Mouse (Mus musculus) Patski (cell line): ENCODE results near the gene Timm29. TPM values are rescaled to one million over a fixed set of nuclear protein-coding genes. Genes with fewer than 3 reads are reported as not detected.

ENCODE experiments used
- ATAC-seq: fragments of 100-300 bp; one replicate; pipeline ENCODE4 v1.8.0; 2021
- CTCF ChIA-PET: fragments of 350-600 bp; sonication (Branson Sonifier 250); formaldehyde crosslinking; loops from one replicate; lab custom pipeline; 2022; ENCODE audit warnings: inconsistent platforms; lab: Charles Lee
- POLR2A ChIA-PET: fragments of 350-600 bp; sonication (Branson Sonifier 250); formaldehyde crosslinking; loops from one replicate; lab custom pipeline; 2022; ENCODE audit warnings: antibody characterized with exemption, inconsistent platforms; lab: Charles Lee
- DNase-seq: peaks from one replicate; pipeline ENCODE4 v3.0.0-alpha.2; 2011; ENCODE audit warnings: low read depth, low spot score
- H3K27me3 ChIP-seq: fragments of 371-371 bp; one replicate; pipeline ENCODE4 v1.5.1; 2021
- CTCF ChIP-seq: fragments of 100-300 bp; IDR thresholded peaks from one replicate; pipeline ENCODE4 v1.5.1; 2021
- in situ Hi-C: fragments of 300-500 bp; cut with MboI; formaldehyde crosslinking; loops from 3 replicates; pipeline ENCODE4 v1.11.1; 2018; ENCODE audit warnings: low pct_unique_long_range_greater_than_20kb, mixed read lengths
- polyA plus RNA-seq: library from polyadenylated mRNA; unstranded; gene quantifications from one replicate; pipeline ENCODE4 v1.2.3, GENCODE M21; 2021

Timm29 gene
- polyA plus RNA-seq, result 38.9 TPM

DNA sequence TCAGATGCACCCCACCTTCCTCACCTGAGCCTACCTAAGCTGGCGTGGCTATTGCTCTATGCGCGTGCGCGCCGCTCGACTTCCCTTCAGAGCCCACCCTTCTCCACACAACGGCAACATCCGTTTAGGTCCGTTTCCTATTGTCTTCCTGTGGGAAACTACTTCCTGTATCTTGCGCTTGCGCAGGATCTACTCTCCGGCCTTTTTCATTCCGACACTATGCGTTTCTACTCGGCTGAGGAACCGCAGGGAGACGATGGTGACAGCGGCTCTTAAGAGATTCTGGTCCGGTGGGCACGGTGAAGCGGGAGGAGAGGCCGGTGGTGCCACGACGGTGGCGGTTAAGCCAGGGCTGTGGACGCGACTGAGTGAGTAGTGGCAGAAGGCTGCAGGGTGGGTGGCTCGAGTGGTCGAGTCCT, at the start of gene Timm29, which contains the start of gene Yipf2:
Timm29 (plus strand) TSS at position 20 of the 419 bp plus-strand sequence.
Yipf2 (minus strand) TSS at position 126 of the 419 bp plus-strand sequence.
- peak; percentile 68 for ATAC-seq
- CTCF ChIA-PET, result interaction anchor here (1.0 to 1.8 kb wide), 2 partner anchors 9 to 47 kb away, joined by 5 to 6 read pairs; no protein-coding TSS in a partner anchor
- H3K27me3 ChIP-seq, result no peaks in the 10 kb centered on the region
- peak; percentile 90 for DNase-seq
- TF ChIP-seq CTCF, result no peak
- in situ Hi-C loops, result loop anchor here (5.0 kb wide), 1 partner anchor 45 kb away; the partner anchor contains the start of gene Carm1
- POLR2A ChIA-PET, result interaction anchor here (0.8 kb wide), 1 partner anchor 10 kb away, joined by 5 read pairs; no protein-coding TSS in a partner anchor

- TF ChIP-seq CTCF, result no peak
- H3K27me3 ChIP-seq, result no peaks in the 10 kb centered on the region
- DNase-seq (no peak), ATAC-seq (peak; percentile 21)
- in situ Hi-C loops, result loop anchor here (5.0 kb wide), 1 partner anchor 47 kb away; the partner anchor contains the start of genes Timm29 and Yipf2
- POLR2A ChIA-PET, result interaction anchor here (1.0 to 1.2 kb wide), 2 partner anchors 11 to 36 kb away, joined by 3 to 4 read pairs; no protein-coding TSS in a partner anchor
- CTCF ChIA-PET, result interaction anchor here (0.7 to 1.3 kb wide), 8 partner anchors 10 to 56 kb away, joined by 3 to 6 read pairs (median 4); partner anchors contain the start of genes Timm29, Tmed1 and Yipf2
These were observed 47.1 kb upstream of the Timm29 start for GRCm38 (mm10) chr9:21545351-21545915.

- peak; percentile 87 for ATAC-seq
- ChIA-PET POLR2A (interaction anchor here (1.0 to 1.2 kb wide), 2 partner anchors 12 to 37 kb away, joined by 3 to 4 read pairs; no protein-coding TSS in a partner anchor), CTCF (interaction anchor here (0.7 to 1.3 kb wide), 9 partner anchors 9 to 73 kb away, joined by 3 to 6 read pairs (median 4); partner anchors contain the start of genes Timm29, Tmed1 and Yipf2)
- H3K27me3 ChIP-seq, result no peaks in the 10 kb centered on the region
- peak; percentile 96 for TF ChIP-seq CTCF
- DNase-seq, result peak; percentile 87
- in situ Hi-C loops, result loop anchor here (5.0 kb wide), 1 partner anchor 46 kb away; the partner anchor contains the start of genes Timm29 and Yipf2
These were observed 46.4 kb upstream of the Timm29 start for GRCm38 (mm10) chr9:21545916-21546788.

GRCm38 (mm10) chr9:21546789-21547074, 45.8 kb upstream of the Timm29 start, which contains the start of gene Carm1:
Gene Carm1 (plus strand): TSS chr9:21546894.
- ChIA-PET CTCF (interaction anchor here (0.7 kb wide), 1 partner anchor 74 kb away, joined by 3 read pairs; no protein-coding TSS in a partner anchor), POLR2A (no interaction called here)
- H3K27me3 ChIP-seq, result no peaks in the 10 kb centered on the region
- in situ Hi-C loops, result loop anchor here (5.0 kb wide), 1 partner anchor 46 kb away; the partner anchor contains the start of genes Timm29 and Yipf2
- ATAC-seq (no peak), DNase-seq (no peak)
- no peak for TF ChIP-seq CTCF

DNA sequence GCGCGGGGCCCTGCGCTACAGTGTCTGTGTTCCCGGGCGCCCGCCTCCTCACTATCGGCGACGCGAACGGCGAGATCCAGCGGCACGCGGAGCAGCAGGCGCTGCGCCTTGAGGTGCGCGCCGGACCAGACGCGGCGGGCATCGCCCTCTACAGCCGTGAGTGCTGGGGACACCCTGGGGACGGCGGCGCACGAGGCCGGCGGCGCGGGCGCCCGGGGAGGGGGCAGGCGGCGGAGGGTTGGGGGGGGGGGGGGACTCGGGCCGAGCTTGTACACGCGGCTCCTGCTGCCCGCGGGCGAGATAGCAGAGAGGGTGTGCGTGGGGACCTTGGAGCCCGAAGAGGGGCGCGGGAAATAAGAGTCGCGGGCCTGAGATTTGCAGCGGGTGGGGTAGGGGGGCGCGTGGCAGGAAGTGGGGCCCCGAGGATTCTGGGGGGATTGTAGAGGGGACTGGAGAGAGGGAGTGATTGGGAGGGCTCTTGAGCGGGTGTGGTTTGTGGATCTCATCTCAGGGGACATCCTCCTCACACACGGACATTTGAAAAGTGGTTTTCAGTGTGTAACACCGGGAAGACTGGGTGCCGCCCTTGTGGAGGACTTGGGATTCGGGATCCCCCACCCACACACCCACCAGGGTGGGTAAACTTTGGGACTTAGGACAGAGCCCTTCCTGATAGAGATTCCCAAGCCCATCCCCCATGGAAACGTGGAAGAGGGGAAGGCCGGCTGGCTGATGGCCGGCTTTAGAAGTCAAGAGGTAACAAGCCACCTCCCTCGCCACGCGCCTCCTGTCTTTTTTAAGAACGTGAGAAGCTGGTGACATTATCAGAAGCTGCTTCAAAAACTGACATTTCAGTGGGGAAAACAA, 45.2 kb upstream of the Timm29 start:
- H3K27me3 ChIP-seq, result no peaks in the 10 kb centered on the region
- ChIA-PET POLR2A (no interaction called here), CTCF (interaction anchor here (1.1 to 1.4 kb wide), 2 partner anchors 21 to 27 kb away, joined by 3 read pairs; no protein-coding TSS in a partner anchor)
- no peak for TF ChIP-seq CTCF
- ATAC-seq (peak; percentile 6), DNase-seq (no peak)
- in situ Hi-C loops, result loop anchor here (5.0 kb wide), 1 partner anchor 45 kb away; the partner anchor contains the start of genes Timm29 and Yipf2

DNA sequence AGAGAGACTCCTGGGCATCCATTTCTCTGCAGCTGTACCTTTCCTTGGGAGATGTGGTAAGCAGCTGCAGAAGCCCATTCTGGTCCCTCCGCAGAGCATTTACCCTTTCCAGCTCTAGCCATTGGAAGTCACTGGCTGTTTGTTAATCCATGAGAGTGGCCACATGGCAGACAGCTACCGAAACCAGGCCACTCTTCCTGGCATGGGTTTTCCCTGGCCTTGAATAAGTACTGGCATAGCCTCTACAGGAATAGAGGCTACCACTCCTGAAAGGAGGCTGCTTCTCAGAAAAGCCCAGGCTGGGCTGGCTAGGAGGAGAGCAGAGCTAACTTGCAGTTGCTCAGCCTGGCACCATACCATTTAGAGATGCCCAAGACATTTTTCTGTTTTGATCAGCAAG, 41.5 kb upstream of the Timm29 start:
- ChIA-PET POLR2A (interaction anchor here (0.6 to 0.7 kb wide), 3 partner anchors 12 to 226 kb away, joined by 3 to 4 read pairs (median 3); no protein-coding TSS in a partner anchor), CTCF (interaction anchor here (1.5 to 2.0 kb wide), 2 partner anchors 8 to 17 kb away, joined by 4 to 5 read pairs; no protein-coding TSS in a partner anchor)
- no peak for TF ChIP-seq CTCF
- in situ Hi-C loops, result no loop called here
- DNase-seq, result no peak
- no peak for ATAC-seq
- no peaks in the 10 kb centered on the region for H3K27me3 ChIP-seq

DNA sequence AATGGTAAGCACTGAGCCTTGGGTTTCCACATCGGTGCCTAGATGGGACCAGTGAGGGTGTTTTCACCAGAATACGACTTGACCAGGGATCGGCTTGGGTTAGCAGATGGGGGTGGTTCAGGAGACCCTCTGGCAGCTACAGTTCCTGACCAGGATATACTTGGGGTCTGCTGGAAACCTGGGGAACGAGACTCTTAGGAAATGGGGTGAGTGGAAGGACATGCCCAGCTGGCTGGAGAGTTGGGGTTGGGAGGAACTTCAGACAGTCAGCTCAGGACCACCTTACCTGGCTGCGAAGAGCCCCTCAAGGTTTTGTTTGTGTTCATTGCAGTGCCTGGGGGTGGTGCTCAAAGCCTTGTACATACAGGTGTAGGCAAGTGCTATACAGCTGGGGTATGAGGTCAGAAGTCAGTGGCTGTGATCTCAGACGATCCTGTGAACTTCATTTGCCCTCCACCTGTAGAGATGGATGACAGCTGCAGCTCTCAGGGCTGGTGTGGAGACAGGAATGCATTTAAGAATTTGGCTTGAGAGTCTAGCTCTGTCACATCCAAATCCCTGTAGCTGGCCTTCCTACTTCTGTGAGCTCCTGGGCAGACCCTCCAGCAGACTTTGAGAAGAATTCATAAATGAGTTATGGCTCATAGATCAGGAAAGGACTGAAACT, 38.8 kb upstream of the Timm29 start:
- POLR2A ChIA-PET, result no interaction called here
- no peak for DNase-seq
- in situ Hi-C loops, result no loop called here
- H3K27me3 ChIP-seq, result no peaks in the 10 kb centered on the region
- ATAC-seq, result no peak
- TF ChIP-seq CTCF, result no peak
- CTCF ChIA-PET, result interaction anchor here (1.5 to 2.3 kb wide), 2 partner anchors 10 to 48 kb away, joined by 3 to 7 read pairs; no protein-coding TSS in a partner anchor

DNA sequence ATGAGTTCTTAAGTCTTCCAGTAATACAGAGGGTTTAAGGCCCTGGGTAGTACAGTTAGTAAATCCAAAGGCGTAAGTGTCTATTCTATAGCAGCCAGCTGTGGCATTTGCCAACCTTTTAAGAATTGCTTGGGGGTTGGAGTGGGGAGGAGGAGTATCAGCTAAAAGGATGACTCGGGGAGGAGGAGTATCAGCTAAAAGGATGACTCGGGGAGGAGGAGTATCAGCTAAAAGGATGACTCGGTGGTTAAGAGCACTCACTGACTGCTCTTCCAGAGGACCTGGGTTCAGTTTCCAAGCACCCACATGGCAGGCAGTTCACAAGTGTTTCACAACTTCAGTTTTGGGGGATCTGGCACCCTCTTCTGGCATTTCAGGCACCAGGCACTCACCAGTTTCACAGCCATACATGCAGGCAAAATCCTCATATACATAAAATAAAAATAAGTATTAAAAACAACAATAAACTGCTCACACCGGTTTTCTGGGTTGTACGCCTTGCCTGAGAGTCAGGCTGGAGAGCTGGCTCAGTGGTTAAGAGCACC, 37.3 kb upstream of the Timm29 start:
- no peak for DNase-seq
- in situ Hi-C loops, result no loop called here
- CTCF ChIA-PET, result interaction anchor here (1.1 to 1.6 kb wide), 4 partner anchors 9 to 46 kb away, joined by 3 to 5 read pairs (median 3); no protein-coding TSS in a partner anchor
- ATAC-seq, result no peak
- POLR2A ChIA-PET, result interaction anchor here (0.7 kb wide), 1 partner anchor 43 kb away, joined by 3 read pairs; no protein-coding TSS in a partner anchor
- no peaks in the 10 kb centered on the region for H3K27me3 ChIP-seq
- TF ChIP-seq CTCF, result peak; percentile 26
